Mouse (Mus musculus) kidney, postnatal 4 days (tissue): ENCODE data around the gene Map3k20.
A peak's percentile ranks its signal among the peaks of the same experiment; 100 is the strongest.

Experiments used
- DNase-seq, 2 experiments: peaks; one replicate each; pipeline ENCODE4 v3.0.0; 2021; ENCODE audit warnings: mixed read lengths in 2 of 2

The Map3k20 gene

GRCm38 (mm10) chr2:72383321-72383720 is 97.9 kb downstream of the Map3k20 start:
- DNase-seq: no peak

GRCm38 (mm10) chr2:72389411-72389810 is 104.0 kb downstream of the Map3k20 start:
- DNase-seq: peak in 1 of 2 experiments; percentile 31

- DNase-seq: peak; percentile 89 to 92
Measured at GRCm38 (mm10) chr2:72389942-72390341, 104.5 kb downstream of the Map3k20 start.

- peak; percentile 32 to 59 for DNase-seq
Measured at GRCm38 (mm10) chr2:72390474-72390873, 105.0 kb downstream of the Map3k20 start.

GRCm38 (mm10) chr2:72391024-72391423 is 105.6 kb downstream of the Map3k20 start:
- DNase-seq: peak; percentile 31 to 48

- DNase-seq: no peak
Measured at GRCm38 (mm10) chr2:72391721-72392120, 106.3 kb downstream of the Map3k20 start.

GRCm38 (mm10) chr2:72392316-72392715 is 106.9 kb downstream of the Map3k20 start:
- peak; percentile 47 to 51 for DNase-seq

GRCm38 (mm10) chr2:72396934-72397333 is 111.5 kb downstream of the Map3k20 start:
- DNase-seq: no peak

- DNase-seq: peak; percentile 81 to 87
Measured at GRCm38 (mm10) chr2:72398227-72398626, 112.8 kb downstream of the Map3k20 start.

GRCm38 (mm10) chr2:72399469-72400195 is 114.2 kb downstream of the Map3k20 start:
- DNase-seq: no peak

GRCm38 (mm10) chr2:72401290-72401689 is 115.9 kb downstream of the Map3k20 start:
- no peak for DNase-seq

- DNase-seq: no peak
Measured at GRCm38 (mm10) chr2:72405621-72406555, 120.5 kb downstream of the Map3k20 start.

GRCm38 (mm10) chr2:72406701-72407100 is 121.3 kb downstream of the Map3k20 start:
- no peak for DNase-seq

GRCm38 (mm10) chr2:72407341-72408092 is 122.1 kb downstream of the Map3k20 start:
- no peak for DNase-seq

- DNase-seq: no peak
Measured at GRCm38 (mm10) chr2:72409968-72410367, 124.5 kb downstream of the Map3k20 start.

- DNase-seq: no peak
Measured at GRCm38 (mm10) chr2:72412266-72412665, 126.8 kb downstream of the Map3k20 start.

GRCm38 (mm10) chr2:72415416-72415815 is 130.0 kb downstream of the Map3k20 start:
- DNase-seq: peak in 1 of 2 experiments; percentile 24

GRCm38 (mm10) chr2:72416095-72417080 is 131.0 kb downstream of the Map3k20 start:
- no peak for DNase-seq

- no peak for DNase-seq
Measured at GRCm38 (mm10) chr2:72420561-72420960, 135.1 kb downstream of the Map3k20 start.

- DNase-seq: no peak
Measured at GRCm38 (mm10) chr2:72424656-72425055, 139.2 kb downstream of the Map3k20 start.

GRCm38 (mm10) chr2:72426776-72427175 is 141.3 kb downstream of the Map3k20 start:
- DNase-seq: no peak

- DNase-seq: no peak
Measured at GRCm38 (mm10) chr2:72427288-72427687, 141.9 kb downstream of the Map3k20 start.
